Mouse (Mus musculus): ENCODE results near the gene Kif22.
"Not testable (repeated sequence)": the region's sequence is repeated elsewhere in the genome, so short reads cannot be mapped to it uniquely, and the experiment has no call there.

Gene Kif22

DNA sequence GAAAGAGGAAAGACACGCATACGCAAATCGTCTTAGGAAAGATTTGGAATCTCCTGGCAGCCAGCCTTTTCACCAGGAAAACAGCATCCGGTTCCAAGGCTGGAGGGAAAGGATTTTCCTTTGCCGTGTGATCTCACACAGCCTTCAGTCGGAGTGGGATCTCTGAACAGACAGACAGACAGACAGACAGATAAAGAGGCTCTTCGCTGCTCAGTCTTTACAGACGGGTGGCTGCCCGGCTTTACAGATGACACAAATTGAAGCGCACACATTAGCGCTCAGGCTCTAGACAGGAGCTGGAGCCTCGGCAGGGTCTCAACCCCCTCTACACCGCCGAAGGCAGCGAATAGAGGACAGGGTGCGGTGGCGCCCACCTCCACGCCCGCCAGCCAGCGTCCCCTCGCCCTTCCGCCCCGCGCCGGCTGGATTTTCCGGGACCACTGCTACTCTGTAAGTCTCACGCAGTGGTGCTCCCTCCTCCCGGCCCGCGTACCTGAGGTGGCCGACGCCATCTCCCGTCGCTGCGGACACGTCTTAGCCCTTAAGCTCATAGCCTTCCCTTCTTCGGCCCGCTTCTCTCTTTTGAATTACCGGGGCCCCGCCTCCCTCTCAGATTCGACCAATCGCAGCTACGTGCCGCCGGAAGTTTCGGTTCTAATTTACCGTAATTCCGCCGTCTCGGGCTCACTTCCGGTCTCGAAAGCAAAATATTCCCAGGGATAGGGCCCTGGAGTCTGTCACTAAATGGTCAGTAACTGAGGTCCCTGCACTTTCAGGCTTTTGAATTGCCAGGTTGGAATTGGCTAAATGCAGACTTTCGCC, at the start of gene Kif22:
Gene Kif22 (minus strand): TSS at position 621 of the 822 bp plus-strand sequence.
- DNase-seq (ENCODE audit: extremely low spot score, low read depth, low spot score), result peak; percentile 77

DNA sequence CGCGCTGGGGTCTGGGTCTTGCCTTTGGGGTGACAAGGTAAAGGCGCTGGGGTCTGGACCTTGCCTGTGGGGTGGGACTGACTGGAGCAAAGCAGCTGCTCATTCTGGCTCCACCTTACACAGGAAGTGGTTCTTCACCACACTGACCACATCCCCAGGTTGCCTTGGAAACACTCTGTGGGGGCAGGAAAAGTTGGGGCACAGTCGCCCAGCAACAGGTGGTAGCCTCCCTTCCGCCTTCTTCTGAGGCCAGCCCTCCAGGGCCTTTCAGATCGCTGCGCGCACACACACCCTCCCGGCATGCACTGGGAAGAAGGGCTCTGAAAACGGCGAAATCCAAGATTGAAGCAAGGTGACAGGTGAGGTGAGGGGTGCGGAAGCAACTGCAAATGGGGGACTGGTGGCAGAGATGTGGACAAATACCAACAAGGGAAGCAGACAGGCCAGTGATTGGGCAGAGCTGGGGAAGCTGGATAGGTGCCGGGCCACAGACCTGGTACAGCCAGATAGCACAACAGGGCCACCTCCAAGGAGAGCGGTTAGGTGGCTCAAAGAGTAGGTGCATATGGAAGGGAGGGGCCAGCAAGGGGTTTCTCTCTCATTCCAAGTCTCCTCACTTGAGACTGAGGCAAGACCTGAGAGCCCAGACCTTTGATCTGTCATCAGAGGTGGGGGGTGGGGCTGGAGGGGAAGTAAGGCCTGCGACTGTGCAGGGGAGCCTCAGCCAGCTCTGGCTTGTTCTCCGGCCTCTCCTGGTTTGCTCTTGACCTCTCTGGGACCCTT, 49.0 kb upstream of the Kif22 start, which contains the start of gene AI467606:
Gene AI467606 (plus strand): TSS at position 246 of the 783 bp plus-strand sequence.
- no peak for DNase-seq (ENCODE audit: extremely low spot score, low read depth, low spot score)

DNA sequence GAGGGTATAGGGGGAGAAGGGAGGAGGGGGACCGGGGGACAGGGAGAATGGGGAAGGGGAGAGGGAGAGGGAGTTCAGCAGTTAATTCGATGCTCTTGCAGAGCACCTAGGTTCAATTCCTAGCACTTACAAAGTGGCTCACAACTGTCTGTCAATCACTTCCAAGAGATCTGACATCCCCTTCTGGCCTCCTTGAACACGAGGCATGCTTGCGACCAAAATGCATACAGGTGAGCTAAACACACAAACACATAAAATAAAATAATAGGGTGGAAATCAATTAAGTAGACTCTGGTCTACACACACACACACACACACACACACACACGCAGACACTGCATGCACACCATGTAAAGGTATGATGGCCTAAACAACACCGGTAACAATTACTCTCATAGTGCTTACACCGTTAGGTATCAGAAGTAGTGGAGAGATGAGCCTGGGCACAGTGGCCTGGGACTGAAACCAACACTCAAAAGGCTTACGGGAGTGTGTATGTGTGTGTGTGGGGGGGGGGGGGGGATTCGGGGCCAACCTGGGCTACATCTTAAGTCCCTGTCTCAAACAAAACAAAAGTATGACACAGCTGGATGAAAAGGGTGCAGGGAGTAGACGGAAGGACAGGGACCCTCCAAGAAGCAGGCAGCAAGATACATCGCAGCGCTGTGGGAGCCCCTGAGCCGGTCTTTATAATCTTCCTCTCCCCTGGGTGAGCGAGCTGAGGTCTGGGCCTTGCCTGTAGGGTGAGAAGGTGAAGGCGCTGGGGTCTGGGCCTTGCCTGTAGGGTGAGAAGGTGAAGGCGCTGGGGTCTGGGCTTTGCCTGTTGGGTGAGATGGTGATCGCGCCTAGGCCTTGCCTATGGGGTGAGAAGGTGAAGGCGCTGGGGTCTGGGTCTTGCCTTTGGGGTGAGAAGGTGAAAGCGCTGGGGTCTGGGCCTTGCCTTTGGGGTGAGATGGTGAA, 48.2 kb upstream of the Kif22 start:
- no peak for DNase-seq (ENCODE audit: extremely low spot score, low read depth, low spot score)

DNA sequence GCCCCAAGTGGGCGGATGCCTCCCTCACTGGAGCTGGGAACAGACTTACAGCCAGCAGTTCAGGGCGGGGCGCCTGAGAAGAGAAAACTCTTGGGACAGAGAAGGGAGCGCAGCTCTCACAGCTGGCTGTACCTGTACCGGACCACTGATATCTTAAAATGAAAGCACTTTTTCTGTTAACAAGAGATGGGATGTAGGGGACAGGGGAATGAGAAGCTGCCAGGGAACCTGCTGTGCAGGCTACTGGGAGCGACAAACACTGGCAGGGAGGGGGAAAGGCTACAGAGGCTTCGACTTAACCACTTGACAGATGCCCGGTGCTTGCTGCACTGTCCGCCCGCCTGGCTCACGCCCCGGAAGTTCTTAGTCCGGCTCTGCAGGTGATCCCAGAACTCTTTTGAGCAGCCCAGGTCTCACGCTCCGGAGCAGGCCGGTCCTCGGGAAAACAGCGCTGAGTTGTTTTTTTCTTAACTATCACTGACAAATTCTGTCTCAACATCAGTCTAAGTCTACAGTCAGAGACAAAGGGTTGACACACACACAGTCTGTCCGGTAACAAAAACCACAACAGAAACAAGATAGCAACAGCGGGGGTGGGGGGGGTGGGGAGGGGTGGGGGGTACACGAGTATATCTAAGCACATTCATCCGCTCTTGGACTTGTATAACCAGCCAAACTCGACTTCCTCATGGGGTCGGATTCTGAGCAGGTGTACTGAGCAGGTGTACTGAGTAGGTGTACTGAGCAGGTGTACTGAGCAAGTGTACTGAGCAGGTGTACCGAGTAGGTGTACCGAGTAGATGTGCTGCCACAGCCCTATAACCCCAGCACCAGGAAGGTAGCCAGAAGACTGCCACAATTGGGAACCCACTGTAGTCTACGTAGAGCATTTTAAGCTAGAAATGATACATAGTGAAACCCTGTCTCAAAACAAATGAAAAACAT, 46.9 kb upstream of the Kif22 start:
- no peak for DNase-seq (ENCODE audit: extremely low spot score, low read depth, low spot score)

DNA sequence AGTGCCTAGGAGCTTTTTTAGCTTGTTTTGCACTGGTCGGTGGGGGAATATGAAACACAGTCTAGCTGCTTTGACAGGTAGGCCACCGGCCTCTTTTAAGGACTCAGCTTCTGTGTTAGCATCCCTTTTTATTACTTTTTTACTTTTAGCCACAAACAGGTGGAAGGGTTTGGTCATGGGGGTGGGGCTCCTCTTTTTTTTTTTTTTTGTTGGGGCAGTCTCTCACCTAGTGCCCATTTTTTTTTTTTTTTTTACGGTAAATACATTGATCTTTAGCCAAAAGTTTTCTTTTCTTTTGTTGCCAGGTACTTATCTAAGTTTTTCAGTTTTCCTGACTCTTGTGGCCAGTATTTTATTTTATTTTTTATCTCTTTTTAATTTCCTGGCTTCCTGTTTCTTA, 45.8 kb upstream of the Kif22 start:
- no peak for DNase-seq (ENCODE audit: extremely low spot score, low read depth, low spot score)

DNA sequence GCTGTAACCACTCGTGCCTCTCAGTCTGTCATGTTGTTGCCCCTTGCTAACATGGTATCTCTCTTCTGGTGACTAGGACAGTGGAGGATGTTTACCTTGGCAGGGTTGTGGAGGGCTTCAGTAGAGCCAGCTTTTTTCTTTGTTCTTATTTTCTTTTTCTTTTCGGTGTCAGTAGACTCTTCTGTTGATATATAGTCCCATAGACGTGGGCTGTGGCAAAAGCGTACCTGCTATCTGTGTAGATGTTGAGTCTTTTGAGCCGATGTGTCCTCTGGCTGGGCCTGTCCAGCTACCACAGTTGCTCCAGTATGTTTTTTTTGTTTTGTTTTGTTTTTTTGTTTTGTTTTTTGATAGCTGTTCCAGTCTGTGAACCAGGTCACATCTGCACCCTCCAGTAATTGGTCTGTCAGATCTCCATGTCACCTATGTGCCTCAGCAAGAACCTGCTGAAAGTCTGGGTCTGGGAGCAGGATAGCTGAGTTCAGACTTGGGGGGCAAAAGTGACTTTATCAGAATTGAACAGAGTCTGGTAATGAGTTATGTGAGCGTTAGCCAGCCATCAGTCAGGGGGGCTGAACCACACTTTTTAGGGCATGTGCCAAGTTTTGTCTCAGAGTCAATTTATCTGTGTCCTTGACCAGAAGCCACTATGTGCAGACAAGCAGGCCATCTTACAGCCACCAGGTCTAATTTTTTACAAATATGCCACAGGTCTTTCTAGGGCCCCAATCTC, 45.2 kb upstream of the Kif22 start, which contains the start of gene Zg16:
Gene Zg16 (minus strand): TSS at position 51 of the 733 bp plus-strand sequence.
- not testable (repeated sequence) for DNase-seq (ENCODE audit: extremely low spot score, low read depth, low spot score)

DNA sequence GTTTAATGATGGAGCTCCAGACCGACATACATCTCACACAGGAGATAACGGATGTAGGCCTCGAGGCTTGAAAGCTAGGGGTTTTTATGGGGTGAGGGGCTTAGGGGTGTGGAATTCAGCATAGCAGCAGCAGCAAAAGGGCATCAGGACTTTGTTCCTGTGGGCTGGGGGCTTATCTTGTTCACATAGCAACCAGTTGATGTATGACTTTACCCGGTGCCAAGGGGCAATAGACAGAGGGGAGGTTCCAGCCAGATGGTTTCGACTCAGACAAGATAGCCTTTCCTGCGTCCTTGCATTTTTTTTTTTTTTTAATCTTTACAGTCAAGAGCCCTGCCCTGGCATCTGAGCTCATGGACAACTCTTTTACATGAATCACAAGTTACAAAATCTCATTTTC, 43.5 kb upstream of the Kif22 start:
- DNase-seq (ENCODE audit: extremely low spot score, low read depth, low spot score), result not testable (repeated sequence)

DNA sequence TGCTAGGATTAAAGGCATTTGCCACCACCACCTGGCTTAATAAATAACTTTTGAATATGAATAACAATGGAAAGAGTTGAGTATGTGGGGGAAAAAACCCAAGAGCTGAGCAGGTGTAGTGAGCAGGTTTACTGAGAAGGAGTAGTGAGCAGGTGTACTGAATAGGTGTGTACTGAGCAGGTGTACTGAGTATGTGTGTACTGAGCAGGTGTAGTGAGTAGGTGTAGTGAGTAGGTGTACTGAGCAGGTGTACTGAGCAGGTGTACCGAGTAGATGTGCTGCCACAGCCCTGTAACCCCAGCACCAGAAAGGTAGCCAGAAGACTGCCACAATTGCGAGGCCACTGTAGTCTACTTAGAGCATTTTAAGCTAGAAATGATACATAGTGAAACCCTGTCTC, 42.5 kb upstream of the Kif22 start:
- DNase-seq (ENCODE audit: extremely low spot score, low read depth, low spot score), result no peak

DNA sequence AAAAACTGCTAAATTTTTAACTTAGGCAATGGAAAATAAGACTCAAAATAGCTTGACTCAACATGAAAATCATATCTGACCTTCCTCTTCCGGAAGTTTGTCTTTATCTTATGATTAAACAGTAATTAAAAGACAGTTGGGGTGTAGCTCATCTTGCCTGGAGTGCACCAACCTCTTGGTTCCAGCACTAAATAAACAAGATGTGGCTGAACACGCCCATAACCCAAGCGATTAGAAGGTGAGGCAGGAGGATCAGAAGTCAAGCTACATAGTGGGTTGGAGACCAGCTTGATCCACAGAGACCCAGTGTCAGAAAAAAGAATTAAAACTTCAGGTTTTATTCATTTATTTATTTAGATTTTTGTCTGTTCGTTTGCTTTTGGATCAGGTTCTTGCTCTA, 41.4 kb upstream of the Kif22 start:
- DNase-seq (ENCODE audit: extremely low spot score, low read depth, low spot score), result no peak

DNA sequence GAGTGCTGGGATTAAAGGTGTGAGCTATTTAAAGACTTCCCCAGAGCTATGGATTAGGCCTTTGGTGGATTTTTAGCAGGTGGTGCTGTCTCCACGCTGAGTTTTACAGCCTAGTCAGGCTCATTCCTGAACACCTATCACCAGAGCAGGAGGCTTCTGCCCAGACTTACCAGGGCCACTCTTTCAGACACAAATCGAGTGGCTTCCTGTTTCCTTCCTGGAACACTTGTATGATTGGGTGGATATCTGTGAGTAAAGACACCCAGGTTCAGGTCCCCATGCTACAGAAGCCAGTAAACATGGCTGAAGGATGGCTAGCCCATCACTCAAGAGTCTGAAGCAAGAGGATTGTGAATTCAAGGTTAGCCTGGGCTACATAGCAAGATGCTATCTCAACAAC, 40.7 kb upstream of the Kif22 start:
- DNase-seq (ENCODE audit: extremely low spot score, low read depth, low spot score), result no peak

DNA sequence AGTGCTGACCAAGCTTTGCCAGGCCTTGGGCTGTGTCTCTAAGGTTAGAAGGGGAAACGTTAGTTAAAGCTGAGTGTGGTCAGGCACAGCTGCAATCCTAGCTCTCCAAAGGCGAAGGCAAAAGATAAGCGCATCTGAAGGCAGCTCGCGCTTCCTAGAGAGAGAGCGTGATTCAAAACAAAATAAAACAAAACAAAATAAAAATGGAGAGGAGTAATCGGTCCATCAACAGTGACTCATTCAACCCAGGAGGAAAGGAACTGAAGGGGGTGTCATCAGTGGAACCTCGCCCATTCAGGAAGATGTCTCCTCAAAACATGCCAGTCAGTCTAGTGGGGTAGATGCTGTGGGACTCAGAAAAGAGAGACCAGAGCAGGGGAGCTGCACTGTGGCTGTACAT, 40.0 kb upstream of the Kif22 start:
- DNase-seq (ENCODE audit: extremely low spot score, low read depth, low spot score), result no peak

DNA sequence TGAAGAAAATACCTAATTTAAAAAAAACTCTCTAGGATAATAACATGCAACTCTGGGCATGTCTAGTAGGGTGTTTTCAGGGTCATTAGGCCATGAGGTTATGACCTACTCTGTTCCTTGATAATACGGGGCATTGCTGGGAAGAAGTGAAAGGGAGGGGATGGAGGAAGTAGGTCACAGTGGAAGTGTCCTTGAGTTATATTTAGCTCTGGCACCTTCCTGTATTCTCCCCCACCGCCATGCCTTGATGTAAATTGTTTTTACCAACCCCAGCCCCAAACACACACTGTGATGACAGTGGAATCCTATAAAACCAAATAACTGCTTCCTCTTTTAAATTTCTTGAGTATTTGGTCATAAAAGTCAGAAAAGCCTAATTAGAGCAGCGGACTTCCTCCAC, 37.8 kb upstream of the Kif22 start:
- no peak for DNase-seq (ENCODE audit: extremely low spot score, low read depth, low spot score)

DNA sequence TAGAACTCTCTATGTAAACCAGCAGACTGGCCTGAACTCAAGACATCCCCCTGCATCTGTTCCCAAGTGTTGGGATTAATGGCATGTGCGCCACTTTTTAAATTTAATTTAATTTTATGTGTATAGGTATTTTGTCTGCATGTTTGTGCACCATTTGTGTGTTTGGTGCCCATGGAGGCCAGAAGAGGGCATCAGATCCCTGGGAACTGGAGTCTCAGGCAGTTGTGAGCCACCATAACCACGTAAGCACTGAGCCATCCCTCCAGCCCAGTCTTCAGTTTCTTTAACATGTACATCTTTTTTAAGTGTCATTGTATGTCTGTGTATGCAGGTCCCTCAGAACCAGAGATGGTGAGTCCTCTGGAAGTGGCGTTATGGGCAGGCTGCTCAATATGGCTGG, 35.4 kb upstream of the Kif22 start:
- no peak for DNase-seq (ENCODE audit: extremely low spot score, low read depth, low spot score)

DNA sequence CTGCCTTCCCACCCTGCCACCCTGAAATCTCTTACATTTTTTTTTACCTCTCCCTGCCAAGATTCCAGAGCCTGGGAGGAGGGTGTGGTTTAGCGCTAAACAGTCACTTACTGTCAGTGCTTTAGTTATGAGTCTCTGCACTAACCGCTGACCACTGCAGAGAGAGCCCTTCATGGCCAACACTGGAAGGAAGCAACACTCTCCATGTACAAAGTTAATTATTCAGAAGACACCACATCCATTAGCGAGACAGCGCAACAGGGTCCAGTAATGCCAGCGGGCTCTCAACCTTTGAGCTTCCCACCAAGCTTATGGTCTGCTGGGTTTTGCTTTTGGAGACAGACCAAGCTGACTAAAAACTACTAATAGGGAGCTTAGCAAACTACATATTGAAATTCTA, 33.9 kb upstream of the Kif22 start:
- DNase-seq (ENCODE audit: extremely low spot score, low read depth, low spot score), result no peak

DNA sequence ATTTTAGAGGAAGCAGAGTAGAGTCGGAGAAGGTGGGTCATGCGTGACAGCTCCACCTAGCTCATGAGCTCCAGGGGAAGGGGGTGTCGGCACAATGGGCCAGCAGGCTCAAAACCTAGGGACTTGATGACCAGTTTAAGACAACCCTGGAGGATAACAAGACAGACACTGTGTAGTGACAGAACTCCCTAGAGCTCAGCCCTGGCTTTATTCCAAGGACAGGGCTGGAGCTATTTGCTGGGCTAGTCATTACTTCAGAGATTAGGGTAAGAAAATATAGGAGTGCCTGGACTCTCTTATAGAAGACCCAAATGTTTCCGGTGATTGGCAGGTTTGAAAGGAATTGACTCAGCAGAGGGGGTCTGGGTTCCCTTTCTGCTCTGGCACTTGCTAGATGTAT, 30.9 kb upstream of the Kif22 start:
- DNase-seq (ENCODE audit: extremely low spot score, low read depth, low spot score), result no peak

DNA sequence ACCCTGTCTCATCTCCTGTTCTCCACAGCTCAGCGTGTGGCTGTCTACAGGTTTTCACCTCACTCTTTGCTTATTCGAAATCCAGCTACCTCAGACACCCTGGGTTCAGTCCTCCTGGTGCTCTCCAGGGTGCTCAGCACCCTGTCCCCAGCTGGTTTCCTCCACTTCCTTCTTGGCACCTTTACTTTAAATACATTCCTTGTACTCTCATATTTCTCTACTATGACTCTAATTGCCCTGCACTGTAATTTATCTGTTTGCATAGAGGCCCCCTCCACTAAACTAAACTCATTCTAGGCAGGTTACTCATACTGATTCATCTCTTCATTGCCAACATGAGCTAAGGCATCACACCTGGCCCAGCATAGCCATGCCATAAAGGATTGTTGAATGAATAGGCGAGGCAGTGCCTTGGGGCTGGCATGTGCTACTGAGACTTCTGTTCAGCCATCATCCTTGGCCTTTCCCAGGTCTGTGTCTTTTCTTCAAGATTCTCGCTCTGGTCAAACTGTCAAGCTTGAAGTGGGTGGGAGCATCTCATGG, 28.7 kb upstream of the Kif22 start:
- no peak for DNase-seq (ENCODE audit: extremely low spot score, low read depth, low spot score)

DNA sequence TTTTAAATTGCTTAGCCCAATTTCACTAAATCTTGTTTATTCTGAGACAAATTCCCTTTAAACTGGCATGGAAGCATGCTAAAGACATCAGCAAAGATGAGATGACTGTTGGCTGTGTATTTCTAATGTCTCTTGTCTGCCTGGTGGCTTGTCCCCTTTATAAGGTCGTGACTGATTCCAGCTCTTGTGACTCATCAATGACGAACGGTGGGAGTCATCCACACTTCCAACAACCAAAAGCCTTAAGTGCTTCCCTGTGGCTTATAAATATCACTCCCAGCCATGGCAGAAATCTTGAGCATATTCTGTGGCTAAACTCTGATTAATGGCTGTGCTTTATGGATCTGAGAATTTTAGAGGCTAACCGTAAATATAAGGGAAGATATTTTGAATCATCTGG, 24.0 kb upstream of the Kif22 start:
- no peak for DNase-seq (ENCODE audit: extremely low spot score, low read depth, low spot score)

DNA sequence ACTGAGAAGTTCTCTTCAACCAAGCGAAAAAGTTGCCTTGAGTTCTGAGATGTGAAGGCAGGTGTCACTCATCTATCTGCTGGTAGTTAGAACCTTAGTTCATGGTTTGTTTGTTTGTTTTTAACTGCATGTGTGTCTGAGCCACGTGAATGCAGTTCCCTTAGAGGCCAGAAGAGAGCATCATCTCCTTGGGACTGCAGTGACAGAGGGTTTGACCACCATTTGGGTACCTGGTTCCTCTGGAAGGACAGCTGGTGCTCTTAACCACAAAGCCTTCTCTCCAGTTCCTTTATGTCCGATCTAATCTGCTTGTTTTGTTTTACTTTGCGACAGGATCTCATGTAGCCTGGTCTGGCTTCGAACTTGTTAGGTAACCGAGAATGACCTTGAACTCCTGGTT, 23.3 kb upstream of the Kif22 start:
- no peak for DNase-seq (ENCODE audit: extremely low spot score, low read depth, low spot score)

DNA sequence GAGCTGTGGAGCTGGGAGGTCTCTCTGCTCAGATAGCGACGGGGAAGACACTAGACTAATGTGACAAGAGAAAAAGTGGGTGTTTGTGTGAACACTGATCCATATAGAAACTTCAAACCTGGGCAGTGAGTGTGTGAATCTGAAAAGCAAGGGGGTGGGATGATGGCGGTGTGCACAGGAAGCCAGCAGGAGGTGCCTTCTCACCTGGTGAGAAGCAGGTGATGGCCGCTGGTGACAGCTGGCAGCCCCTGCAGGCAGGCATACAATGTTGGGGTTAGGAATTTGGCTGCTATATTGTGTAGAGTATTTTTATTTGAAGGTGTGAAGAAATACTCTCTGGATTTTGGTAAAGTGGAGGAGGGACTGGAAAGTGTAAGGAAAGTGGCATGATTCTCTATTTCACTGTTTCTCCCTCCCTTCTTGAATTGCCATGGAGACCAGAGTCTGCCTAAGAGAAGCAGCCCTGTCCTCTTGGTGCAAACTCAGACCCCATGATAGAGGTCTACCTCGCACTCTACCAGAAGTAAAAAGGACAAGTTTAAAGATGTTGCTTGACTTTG, 12.8 kb upstream of the Kif22 start:
- DNase-seq (ENCODE audit: extremely low spot score, low read depth, low spot score), result no peak

Measured in hindlimb bud, embryonic 11.5 days (tissue).